Mouse (Mus musculus) subcutaneous adipose tissue, adult 2 months (tissue): Measurements from ENCODE around the gene Ciao2b. TPM values are rescaled to one million over a fixed set of nuclear protein-coding genes. Genes with fewer than 3 reads are reported as not detected.

Experiments used
- polyA plus RNA-seq: library from polyadenylated mRNA; depleted of rRNA; stranded (reverse); fragments of >200 nt; gene quantifications from 2 replicates; pipeline ENCODE4 v1.2.3, GENCODE M21; 2012; ENCODE audit warnings: low replicate concordance; rRNA removed

Gene Ciao2b
- 40.4 and 45.6 TPM in 2 replicates for polyA plus RNA-seq

DNA sequence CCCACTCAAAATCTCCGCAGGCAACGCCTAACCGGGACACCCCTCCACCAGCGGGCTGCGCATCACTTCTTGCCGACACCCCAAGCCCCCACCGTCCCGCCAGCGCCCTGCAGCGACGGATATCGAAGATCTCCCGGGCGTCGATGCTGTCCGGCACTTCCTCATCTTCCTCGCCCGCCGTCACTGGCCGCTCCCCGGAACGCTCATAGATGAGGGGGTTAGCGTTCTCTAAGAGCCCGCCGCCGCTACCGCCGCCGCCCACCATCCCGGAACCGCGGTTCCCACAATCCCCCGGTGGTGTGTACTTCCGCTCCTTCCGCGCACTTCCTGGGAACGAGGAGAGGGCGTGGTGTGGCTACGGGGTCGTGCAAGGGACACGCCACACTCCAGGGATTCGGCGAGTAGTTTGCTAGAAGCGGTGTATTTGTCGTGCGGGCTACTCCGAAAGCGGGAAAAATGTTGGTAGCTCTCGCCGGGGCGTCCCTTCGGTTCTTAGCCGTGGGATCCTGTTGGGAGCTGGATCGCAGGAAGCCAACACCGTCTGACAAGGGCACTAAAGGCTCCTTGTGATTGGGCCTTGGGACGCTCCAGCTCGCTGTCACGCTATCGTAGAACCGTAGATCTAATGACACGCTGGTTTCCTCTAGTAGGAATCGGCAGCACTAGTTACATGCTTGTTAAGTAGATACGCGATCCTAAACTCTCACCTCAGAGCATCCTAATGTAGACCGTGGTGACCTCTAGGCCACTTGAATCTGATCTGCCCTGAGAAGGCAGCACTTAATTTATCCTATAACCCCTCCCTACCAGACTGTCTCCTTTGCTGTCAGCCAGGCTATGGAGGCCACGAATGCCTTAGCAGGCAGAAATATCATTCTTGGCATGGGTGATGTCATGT, at the start of gene Ciao2b:
Gene Ciao2b, minus strand, starts transcription at position 540 of the 898 bp plus-strand sequence.

DNA sequence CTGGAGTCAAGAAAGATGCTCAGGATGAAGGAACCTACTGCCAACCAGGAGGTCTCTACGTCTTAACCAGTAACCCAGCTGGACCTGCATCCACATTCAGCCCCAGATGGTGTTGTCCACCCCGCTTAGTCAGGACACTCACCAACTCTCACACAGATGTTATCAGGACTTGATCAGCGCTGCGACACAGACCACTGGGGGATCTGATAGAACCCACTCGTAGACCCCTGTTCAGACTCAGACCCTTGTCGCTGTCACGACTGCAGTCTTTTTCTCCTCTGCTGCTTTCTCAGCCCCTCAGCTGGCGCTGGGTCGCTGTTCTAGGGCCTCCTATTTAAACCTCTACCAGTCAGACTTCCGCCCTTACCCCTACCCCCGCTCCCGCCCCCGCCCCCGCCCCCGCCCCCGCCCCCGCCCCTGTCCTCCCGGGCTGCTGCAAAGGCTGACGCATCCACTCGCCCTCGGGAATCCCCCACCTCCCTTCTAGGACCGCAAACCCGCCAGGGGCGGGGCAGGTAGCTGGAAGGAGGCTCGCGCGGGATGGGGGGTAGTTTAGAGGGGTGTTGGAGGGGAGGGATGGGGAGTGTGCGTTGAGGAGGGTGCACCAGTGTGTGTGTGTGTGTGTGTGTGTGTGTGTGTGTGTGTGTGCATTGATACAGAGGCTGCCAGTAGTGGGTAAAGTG, 10.6 kb downstream of the Ciao2b start, which contains the start of gene Rrad:
Gene Rrad, minus strand, starts transcription at position 347 of the 683 bp plus-strand sequence.

DNA sequence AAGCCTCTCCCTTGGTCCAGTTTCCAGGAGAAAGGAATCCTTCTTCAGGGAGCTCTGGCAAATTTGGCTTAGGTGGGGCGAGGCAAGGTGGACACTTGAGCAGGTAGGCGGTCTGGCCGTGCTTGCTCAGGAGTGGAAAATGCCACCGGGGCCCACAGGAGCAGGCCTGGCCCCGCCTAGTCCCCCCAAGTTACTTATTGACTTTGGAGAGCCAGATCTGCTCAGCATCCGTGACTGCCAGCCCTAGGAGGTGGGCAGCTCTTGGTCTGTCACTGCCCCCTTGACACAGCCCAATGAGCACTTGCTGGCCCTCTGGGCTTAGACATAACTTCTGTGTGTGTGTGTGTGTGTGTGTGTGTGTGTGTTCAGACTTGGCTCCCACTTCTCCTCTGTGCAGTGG, 17.6 kb downstream of the Ciao2b start, which contains the start of gene Cdh16:
Gene Cdh16, minus strand, starts transcription at position 236 of the 400 bp plus-strand sequence.

DNA sequence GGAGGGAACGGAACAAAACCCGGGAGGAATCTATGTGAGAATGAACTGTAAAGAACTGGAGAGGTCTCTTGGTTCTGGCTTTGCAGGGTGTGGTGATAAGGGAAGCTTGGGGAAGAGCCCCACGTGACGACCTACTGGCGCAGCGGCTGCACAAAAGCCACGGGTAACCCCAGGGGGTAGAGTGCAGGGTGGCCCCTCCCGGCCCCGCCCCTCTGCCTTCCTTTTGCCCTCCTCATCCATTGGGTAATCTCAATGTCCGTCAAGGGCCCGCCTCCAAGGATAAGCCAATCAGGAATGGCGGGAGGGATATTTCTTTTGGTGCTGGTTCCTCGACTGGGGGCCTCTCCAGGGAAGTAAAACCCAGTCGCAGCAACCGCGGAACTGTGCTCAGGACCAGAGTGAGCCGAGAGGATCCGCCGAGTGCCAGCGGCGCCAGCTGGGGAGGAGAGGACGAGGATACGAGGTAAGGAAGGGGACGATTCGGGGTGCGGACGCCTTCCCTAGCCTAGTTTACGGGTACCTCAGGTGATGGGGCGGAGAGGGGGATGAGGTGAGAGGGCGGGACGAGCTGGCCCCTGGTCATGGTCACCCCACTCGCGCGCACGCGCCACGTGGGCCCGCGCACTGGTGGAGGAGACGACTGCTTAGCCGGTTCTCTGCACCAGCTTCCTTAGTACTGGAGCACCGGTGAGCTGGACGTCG, 50.5 kb downstream of the Ciao2b start, which contains the start of gene Pdp2:
Gene Pdp2, plus strand, starts transcription at position 319 of the 702 bp plus-strand sequence.

Other genes starting within 250 kb of the Ciao2b start
- gene Cmtm4, start 246.2 kb downstream of the Ciao2b start, polyA plus RNA-seq: 12.0 and 20.6 TPM in 2 replicates
- gene Dync1li2, start 198.9 kb downstream of the Ciao2b start, polyA plus RNA-seq: 26.5 and 32.8 TPM in 2 replicates
- gene Terb1, start 132.1 kb downstream of the Ciao2b start, polyA plus RNA-seq: not detected in 2 replicates
- 12.8 and 19.6 TPM in 2 replicates for gene Nae1, start 107.3 kb downstream of the Ciao2b start, polyA plus RNA-seq
- gene Car7, start 107.3 kb downstream of the Ciao2b start, polyA plus RNA-seq: 6.9 and 25.1 TPM in 2 replicates
- 9.1 and 12.1 TPM in 2 replicates for gene Pdp2, start 50.5 kb downstream of the Ciao2b start, polyA plus RNA-seq
- gene Cdh16, start 17.6 kb downstream of the Ciao2b start, polyA plus RNA-seq: 0.14 and 4.5 TPM in 2 replicates
- 15.7 and 22.8 TPM in 2 replicates for gene Rrad, start 10.6 kb downstream of the Ciao2b start, polyA plus RNA-seq
- 0.19 TPM in 1 of 2 replicates, not detected in the other for gene Ces2a, start 92.0 kb upstream of the Ciao2b start, polyA plus RNA-seq
- 0.30 and 1.1 TPM in 2 replicates for gene Ces2b, start 189.6 kb upstream of the Ciao2b start, polyA plus RNA-seq
- 0.16 and 0.31 TPM in 2 replicates for gene Ces2c, start 205.1 kb upstream of the Ciao2b start, polyA plus RNA-seq